Mouse (Mus musculus) MEL (cell line): ENCODE measurements around the gene AC170998.1.

Experiments
- CTCF ChIP-seq, 3 experiments: IDR thresholded peaks in 2 of 3; conservative IDR thresholded peaks in 1 of 3; 2 replicates each; pipeline ENCODE4 v1.5.1; 2011 to 2012; ENCODE audit warnings: low read length in 3 of 3, low read depth in 2 of 3, mild to moderate bottlenecking in 2 of 3, improper control_type of control experiment in 1 of 3, inconsistent platforms in 1 of 3, mixed read lengths in 1 of 3, moderate library complexity in 1 of 3; ENCODE audit not compliant: control insufficient read depth in 1 of 3, insufficient read depth in 1 of 3, poor library complexity in 1 of 3, severe bottlenecking in 1 of 3
- KAT2A ChIP-seq: conservative IDR thresholded peaks from 2 replicates; pipeline ENCODE4 v1.6.1; 2012; ENCODE audit warnings: low read depth, low read length, improper control_type of control experiment, inconsistent platforms
- MAZ ChIP-seq: IDR thresholded peaks from 2 replicates; pipeline ENCODE4 v1.6.1; 2012; ENCODE audit warnings: low read depth, mild to moderate bottlenecking, inconsistent platforms, low read length, improper control_type of control experiment
- MYB ChIP-seq: IDR thresholded peaks from 2 replicates; pipeline ENCODE4 v1.6.1; 2011; ENCODE audit warnings: mild to moderate bottlenecking, low read depth, low read length, improper control_type of control experiment
- POLR2A ChIP-seq, 2 experiments: IDR thresholded peaks; 2 replicates each; pipeline ENCODE4 v1.6.1; 2011 to 2012; ENCODE audit warnings: low read length in 2 of 2, mild to moderate bottlenecking in 2 of 2, control low read depth in 1 of 2, improper control_type of control experiment in 1 of 2, low read depth in 1 of 2, moderate library complexity in 1 of 2; ENCODE audit not compliant: control insufficient read depth in 1 of 2, insufficient read depth in 1 of 2, poor library complexity in 1 of 2
- TAL1 ChIP-seq: IDR thresholded peaks from 2 replicates; pipeline ENCODE4 v1.6.1; 2012; ENCODE audit warnings: mild to moderate bottlenecking, inconsistent platforms, low read length, moderate library complexity, mixed read lengths
- TCF12 ChIP-seq: IDR thresholded peaks from 2 replicates; pipeline ENCODE4 v1.6.1; 2014; ENCODE audit warnings: low read depth, mild to moderate bottlenecking, inconsistent platforms, low read length, improper control_type of control experiment, moderate library complexity

GRCm38 (mm10) chr17:28766781-28767515 lies 41.1 kb downstream of the AC170998.1 start:
- TF ChIP-seq POLR2A (IDR thresholded peaks at IDR 0.05; ENCODE audit: control insufficient read depth in 1 of 2, insufficient read depth in 1 of 2, low read depth in 1 of 2, low read length in 2 of 2, poor library complexity in 1 of 2) (no peak), KAT2A (no peak), TAL1 (no peak), TCF12 (no peak), MAZ (no peak), MYB (no peak), CTCF (IDR thresholded peaks at IDR 0.05 in 2 of 3, conservative IDR thresholded peaks at IDR 0.05 in 1 of 3; ENCODE audit: control insufficient read depth in 1 of 3, insufficient read depth in 1 of 3, low read depth in 2 of 3, low read length in 3 of 3, poor library complexity in 1 of 3, severe bottlenecking in 1 of 3) (no peak)
